Mouse (Mus musculus): ENCODE data around the gene Ifi211.
"Not testable (repeated sequence)": the region's sequence is repeated elsewhere in the genome, so short reads cannot be mapped to it uniquely, and the experiment has no call there.

Ifi211 gene

GRCm38 (mm10) chr1:173887026-173887787, 25.6 kb downstream of the Ifi211 start:
- in situ Hi-C loops (cut with MboI; ENCODE audit: low pct_unique_long_range_greater_than_20kb in 1 of 2, low sequenced_read_pairs in 2 of 2, unreplicated experiment in 1 of 2), result not testable (repeated sequence)

GRCm38 (mm10) chr1:173880004-173880666, 32.7 kb downstream of the Ifi211 start:
- in situ Hi-C loops (cut with MboI; ENCODE audit: low pct_unique_long_range_greater_than_20kb in 1 of 2, low sequenced_read_pairs in 2 of 2, unreplicated experiment in 1 of 2), result not testable (repeated sequence)

DNA sequence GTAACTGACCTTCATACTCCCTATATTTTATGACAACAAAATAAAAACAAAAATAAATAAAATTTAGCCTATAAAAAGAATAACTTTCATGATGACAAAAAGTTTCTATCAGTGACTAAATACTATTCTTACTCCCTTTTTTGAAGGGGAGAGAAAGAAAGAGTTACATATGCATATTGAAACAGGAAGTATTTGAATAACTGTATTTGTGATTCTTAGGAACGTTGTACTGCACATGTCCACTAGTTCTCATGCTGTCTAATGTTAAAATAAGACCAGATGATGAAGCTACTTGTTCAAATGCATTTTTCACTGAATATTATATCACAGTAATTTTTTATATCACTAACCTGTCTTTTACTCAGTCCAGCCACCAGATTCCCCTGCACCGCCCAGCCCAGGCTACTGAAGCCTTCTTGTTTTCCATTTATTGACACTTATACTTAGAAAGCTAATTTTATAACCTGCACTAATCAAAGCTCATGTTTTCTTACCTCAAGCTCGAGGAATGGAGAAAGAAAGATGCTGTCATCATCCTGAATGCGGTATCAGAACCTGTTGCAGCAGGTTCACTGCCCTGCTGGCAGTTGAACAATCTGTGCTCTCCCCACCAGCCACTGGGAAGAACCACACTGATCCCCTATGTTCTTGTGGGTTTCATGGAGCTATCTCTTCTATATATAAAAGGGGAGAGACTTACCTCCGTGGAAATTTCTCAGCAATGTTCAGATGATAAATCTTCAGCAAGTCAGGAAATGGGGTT, 33.4 kb downstream of the Ifi211 start:
- in situ Hi-C loops (cut with MboI; ENCODE audit: low pct_unique_long_range_greater_than_20kb in 1 of 2, low sequenced_read_pairs in 2 of 2, unreplicated experiment in 1 of 2), result loop anchor here in 1 of 2 experiments (10.0 kb wide), 1 partner anchor 65 kb away; the partner anchor contains the start of genes Ifi203 and Mndal

- in situ Hi-C loops (cut with MboI; ENCODE audit: low pct_unique_long_range_greater_than_20kb in 1 of 2, low sequenced_read_pairs in 2 of 2, unreplicated experiment in 1 of 2), result loop anchor here in 1 of 2 experiments (10.0 kb wide), 1 partner anchor 67 kb away; the partner anchor contains the start of genes Ifi203 and Mndal
Measured at GRCm38 (mm10) chr1:173878264-173878663, 34.6 kb downstream of the Ifi211 start.

DNA sequence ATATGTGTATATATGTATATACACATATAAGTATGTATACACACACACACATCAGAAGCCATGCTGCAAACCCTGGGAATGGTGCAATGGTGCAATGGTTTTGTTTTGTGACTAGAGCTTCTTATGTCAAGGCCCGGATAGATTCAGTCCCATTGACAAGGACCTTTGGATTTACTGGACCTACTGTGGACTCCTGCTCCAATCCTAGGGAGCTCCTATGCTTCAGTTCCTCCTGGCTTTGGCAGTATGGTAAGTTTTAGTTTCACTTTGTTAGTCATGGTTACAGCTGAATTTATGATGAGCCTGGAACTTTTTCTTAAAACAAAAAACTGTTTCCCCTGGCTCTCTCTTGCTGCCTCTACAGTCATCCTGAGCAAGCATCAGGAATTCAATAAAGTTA, 35.7 kb downstream of the Ifi211 start:
- in situ Hi-C loops (cut with MboI; ENCODE audit: low pct_unique_long_range_greater_than_20kb in 1 of 2, low sequenced_read_pairs in 2 of 2, unreplicated experiment in 1 of 2), result loop anchor here in 1 of 2 experiments (10.0 kb wide), 1 partner anchor 68 kb away; the partner anchor contains the start of genes Ifi203 and Mndal

- in situ Hi-C loops (cut with MboI; ENCODE audit: low pct_unique_long_range_greater_than_20kb in 1 of 2, low sequenced_read_pairs in 2 of 2, unreplicated experiment in 1 of 2), result not testable (repeated sequence)
Measured at GRCm38 (mm10) chr1:173868586-173868985, 44.3 kb downstream of the Ifi211 start.

DNA sequence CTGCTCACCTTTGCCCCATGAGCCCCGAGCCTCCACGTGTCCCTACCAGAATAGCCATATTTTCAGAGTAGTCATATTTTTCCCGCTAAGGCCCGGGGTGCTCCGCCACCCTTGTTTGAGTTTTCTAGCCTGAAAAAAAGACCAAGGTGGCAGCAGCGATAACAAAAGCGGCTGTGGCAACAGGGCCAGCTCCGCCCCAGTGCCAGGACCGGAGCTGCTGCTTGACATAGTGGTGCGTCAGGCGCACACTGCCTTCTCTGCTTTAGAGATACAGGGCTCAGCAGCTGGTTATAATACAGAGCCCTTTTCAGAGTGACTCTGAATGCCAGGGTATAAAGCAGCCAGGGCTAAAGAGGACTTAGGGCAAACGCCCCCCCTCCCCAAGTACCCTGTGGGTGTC, 46.3 kb downstream of the Ifi211 start:
- in situ Hi-C loops (cut with MboI; ENCODE audit: low pct_unique_long_range_greater_than_20kb in 1 of 2, low sequenced_read_pairs in 2 of 2, unreplicated experiment in 1 of 2), result no loop called here

DNA sequence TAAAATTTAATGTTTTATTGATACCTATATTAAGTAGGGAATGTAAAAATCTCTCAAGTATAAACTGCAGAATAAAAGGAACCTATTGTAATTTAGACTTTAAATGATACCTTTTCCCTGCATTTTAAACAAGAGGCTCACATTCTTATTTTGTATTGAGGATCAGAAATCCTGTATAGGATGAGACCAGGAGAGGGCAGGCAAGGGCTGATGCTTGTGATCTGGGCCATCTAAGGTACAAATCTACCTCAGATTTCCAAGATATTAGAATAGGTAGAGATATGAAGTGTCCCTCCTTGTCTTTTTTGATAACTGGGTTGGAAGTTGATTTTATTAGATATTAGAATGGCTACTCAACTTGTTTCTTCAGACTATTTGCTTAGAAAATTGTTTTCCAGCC, 59.1 kb downstream of the Ifi211 start:
- in situ Hi-C loops (cut with MboI; ENCODE audit: low pct_unique_long_range_greater_than_20kb in 1 of 2, low sequenced_read_pairs in 2 of 2, unreplicated experiment in 1 of 2), result not testable (repeated sequence)

DNA sequence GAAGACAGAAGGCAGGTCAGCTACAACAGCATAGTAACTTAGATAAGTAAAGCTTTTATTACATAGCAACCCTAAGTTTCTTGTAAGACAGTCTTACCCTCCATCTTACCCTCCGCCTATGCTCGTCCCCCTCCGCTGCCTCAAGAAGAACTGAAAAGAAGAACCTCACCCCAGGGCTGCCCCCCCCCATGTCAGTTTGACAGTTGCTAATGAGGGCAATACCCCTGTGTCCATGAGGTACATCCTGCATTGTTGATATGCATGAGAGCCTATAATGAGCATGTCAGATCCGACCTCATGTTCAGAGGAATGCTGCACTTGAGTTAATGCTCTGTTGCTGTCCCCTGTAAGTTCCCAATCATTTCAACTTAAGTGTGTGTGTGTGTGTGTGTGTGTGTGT, 60.0 kb downstream of the Ifi211 start:
- in situ Hi-C loops (cut with MboI; ENCODE audit: low pct_unique_long_range_greater_than_20kb in 1 of 2, low sequenced_read_pairs in 2 of 2, unreplicated experiment in 1 of 2), result not testable (repeated sequence)

Measured in mouse embryonic stem cell (cell line).